Mouse (Mus musculus) cortical plate, adult 2 months (tissue): Measurements from ENCODE around the gene Mrpl2.

Experiments used
- CTCF ChIP-seq: fragments of 200-500 bp; IDR thresholded peaks from 2 replicates; pipeline ENCODE4 v1.5.1; 2011; ENCODE audit warnings: mild to moderate bottlenecking, control low read depth, low read length; ENCODE audit not compliant: insufficient read depth; ENCODE audit errors: extremely low read depth
- POLR2A ChIP-seq: fragments of 200-500 bp; IDR thresholded peaks from 2 replicates; pipeline ENCODE4 v1.6.1; 2011; ENCODE audit warnings: mild to moderate bottlenecking, low read length, control low read depth; ENCODE audit not compliant: insufficient read depth; ENCODE audit errors: extremely low read depth

DNA sequence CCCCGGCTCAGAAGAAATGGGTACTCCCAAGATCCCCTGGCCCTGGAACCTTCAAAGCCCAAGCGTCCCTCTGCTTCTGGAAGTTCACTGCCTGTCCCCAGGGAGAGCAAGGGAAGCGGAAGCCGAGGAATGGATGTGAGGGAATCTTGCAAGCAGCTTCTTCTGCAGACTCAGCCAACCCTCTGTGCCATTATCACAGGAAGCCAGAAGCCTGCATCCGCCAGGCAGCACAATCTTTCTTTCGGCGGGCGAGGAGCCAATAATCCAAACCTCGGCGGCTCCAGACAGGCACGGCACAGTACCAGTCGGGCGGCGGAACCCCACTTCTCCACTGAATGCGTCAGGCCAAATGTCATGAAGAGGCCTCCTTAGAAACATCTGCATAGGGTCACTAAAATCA is 24.7 kb upstream of the Mrpl2 start:
- TF ChIP-seq CTCF (no peak), POLR2A (peak; percentile 39; the same call in 1 of the 2 replicates)
